Mouse (Mus musculus): Measurements from ENCODE around the gene Nxpe4.
A peak's percentile ranks its signal among the peaks of the same experiment; 100 is the strongest.

The Nxpe4 gene

GRCm38 (mm10) chr9:48240431-48240830 lies 78.6 kb downstream of the Nxpe4 start:
- DNase-seq (ENCODE audit: low spot score in 2 of 2): no peak

GRCm38 (mm10) chr9:48241791-48242190 lies 80.0 kb downstream of the Nxpe4 start:
- no peak for DNase-seq (ENCODE audit: low spot score in 2 of 2)

- no peak for DNase-seq (ENCODE audit: low spot score in 2 of 2)
Observed at GRCm38 (mm10) chr9:48242756-48243155, 80.9 kb downstream of the Nxpe4 start.

GRCm38 (mm10) chr9:48244175-48244574 lies 82.4 kb downstream of the Nxpe4 start:
- DNase-seq (ENCODE audit: low spot score in 2 of 2): no peak

GRCm38 (mm10) chr9:48245525-48245924 lies 83.7 kb downstream of the Nxpe4 start:
- no peak for DNase-seq (ENCODE audit: low spot score in 2 of 2)

GRCm38 (mm10) chr9:48247276-48247675 lies 85.5 kb downstream of the Nxpe4 start:
- DNase-seq (ENCODE audit: low spot score in 2 of 2): no peak

GRCm38 (mm10) chr9:48252236-48252635 lies 90.4 kb downstream of the Nxpe4 start:
- DNase-seq (ENCODE audit: low spot score in 2 of 2): no peak

- no peak for DNase-seq (ENCODE audit: low spot score in 2 of 2)
Observed at GRCm38 (mm10) chr9:48257001-48257400, 95.2 kb downstream of the Nxpe4 start.

GRCm38 (mm10) chr9:48257741-48258423 lies 96.1 kb downstream of the Nxpe4 start:
- no peak for DNase-seq (ENCODE audit: low spot score in 2 of 2)

- DNase-seq (ENCODE audit: low spot score in 2 of 2): no peak
Observed at GRCm38 (mm10) chr9:48264616-48265015, 102.8 kb downstream of the Nxpe4 start.

- DNase-seq (ENCODE audit: low spot score in 2 of 2): no peak
Observed at GRCm38 (mm10) chr9:48265491-48265890, 103.7 kb downstream of the Nxpe4 start.

GRCm38 (mm10) chr9:48266286-48267027 lies 104.6 kb downstream of the Nxpe4 start:
- DNase-seq (ENCODE audit: low spot score in 2 of 2): peak; percentile 67 to 69

- DNase-seq (ENCODE audit: low spot score in 2 of 2): peak; percentile 64 to 77
Observed at GRCm38 (mm10) chr9:48267028-48267441, 105.2 kb downstream of the Nxpe4 start.

GRCm38 (mm10) chr9:48267960-48268359 lies 106.1 kb downstream of the Nxpe4 start:
- DNase-seq (ENCODE audit: low spot score in 2 of 2): no peak

- DNase-seq (ENCODE audit: low spot score in 2 of 2): no peak
Observed at GRCm38 (mm10) chr9:48276831-48277230, 115.0 kb downstream of the Nxpe4 start.

- no peak for DNase-seq (ENCODE audit: low spot score in 2 of 2)
Observed at GRCm38 (mm10) chr9:48284221-48284620, 122.4 kb downstream of the Nxpe4 start.

- no peak for DNase-seq (ENCODE audit: low spot score in 2 of 2)
Observed at GRCm38 (mm10) chr9:48290281-48290680, 128.5 kb downstream of the Nxpe4 start.

GRCm38 (mm10) chr9:48294754-48295153 lies 132.9 kb downstream of the Nxpe4 start:
- DNase-seq (ENCODE audit: low spot score in 2 of 2): no peak

GRCm38 (mm10) chr9:48298983-48299382 lies 137.2 kb downstream of the Nxpe4 start:
- DNase-seq (ENCODE audit: low spot score in 2 of 2): no peak

- DNase-seq (ENCODE audit: low spot score in 2 of 2): peak; percentile 47 to 83
Observed at GRCm38 (mm10) chr9:48303564-48303963, 141.7 kb downstream of the Nxpe4 start.

GRCm38 (mm10) chr9:48311241-48311640 lies 149.4 kb downstream of the Nxpe4 start:
- DNase-seq (ENCODE audit: low spot score in 2 of 2): no peak

- peak; percentile 64 to 79 for DNase-seq (ENCODE audit: low spot score in 2 of 2)
Observed at GRCm38 (mm10) chr9:48314194-48314593, 152.4 kb downstream of the Nxpe4 start.

- no peak for DNase-seq (ENCODE audit: low spot score in 2 of 2)
Observed at GRCm38 (mm10) chr9:48315825-48316224, 154.0 kb downstream of the Nxpe4 start.

Measured in heart, adult 9 months (tissue).